Mouse (Mus musculus) spleen, adult 10 weeks (tissue): Measurements from ENCODE around the gene Olfr845. TPM values are rescaled to one million over a fixed set of nuclear protein-coding genes. Genes with fewer than 3 reads are reported as not detected.

ENCODE experiments used
- polyA plus RNA-seq: library from polyadenylated mRNA; stranded (reverse); fragments of 350-450 nt; fragmentation: Illumina TruSeq; extraction: RNeasy Lipid Tissue Mini Kit (QIAGEN cat#74804); gene quantifications from one replicate; pipeline ENCODE4 v1.2.3, GENCODE M21; 2015; ENCODE audit warnings: low replicate concordance; ENCODE audit not compliant: insufficient read depth

Gene Olfr845
- not detected for polyA plus RNA-seq

GRCm38 (mm10) chr9:19336157-19336556, at the start of gene Olfr845:
Olfr845 (plus strand) TSS chr9:19336457.

GRCm38 (mm10) chr9:19316047-19316446, 20.2 kb upstream of the Olfr845 start, which contains the start of gene Olfr844:
Olfr844 (plus strand) TSS chr9:19316347.

GRCm38 (mm10) chr9:19363905-19364304, 27.6 kb downstream of the Olfr845 start, which contains the start of gene Olfr846:
Olfr846 (minus strand) TSS chr9:19364005.

GRCm38 (mm10) chr9:19378569-19378968, 42.3 kb downstream of the Olfr845 start, which contains the start of gene Olfr847:
Olfr847 (minus strand) TSS chr9:19378669.

Other genes with a start within 250 kb of the Olfr845 start
- not detected for gene Olfr836, start 216.1 kb upstream of the Olfr845 start, polyA plus RNA-seq
- gene Olfr837, start 200.1 kb upstream of the Olfr845 start, polyA plus RNA-seq = not detected
- not detected for gene Olfr839-ps1, start 159.1 kb upstream of the Olfr845 start, polyA plus RNA-seq
- not detected for gene Olfr843, start 84.5 kb upstream of the Olfr845 start, polyA plus RNA-seq
- gene Olfr844, start 20.1 kb upstream of the Olfr845 start, polyA plus RNA-seq = not detected
- not detected for gene Olfr846, start 27.5 kb downstream of the Olfr845 start, polyA plus RNA-seq
- not detected for gene Olfr847, start 42.2 kb downstream of the Olfr845 start, polyA plus RNA-seq
- not detected for gene Olfr849, start 103.8 kb downstream of the Olfr845 start, polyA plus RNA-seq
- gene Olfr850, start 141.8 kb downstream of the Olfr845 start, polyA plus RNA-seq = not detected
- gene Olfr851, start 156.8 kb downstream of the Olfr845 start, polyA plus RNA-seq = not detected
- not detected for gene Olfr853, start 204.6 kb downstream of the Olfr845 start, polyA plus RNA-seq
- not detected for gene Olfr854, start 230.9 kb downstream of the Olfr845 start, polyA plus RNA-seq
- not detected for gene Olfr855, start 246.2 kb downstream of the Olfr845 start, polyA plus RNA-seq